Mouse (Mus musculus): ENCODE measurements around the gene Mbnl1. TPM values are rescaled to one million over a fixed set of nuclear protein-coding genes. Genes with fewer than 3 reads are reported as not detected.
A peak's percentile ranks its signal among the peaks of the same experiment; 100 is the strongest.

Gene Mbnl1
- total RNA-seq, 2 experiments from 2014 or later, result 196 to 231 TPM

- DNase-seq, result peak in 1 of 2 experiments; percentile 48
Measured at GRCm38 (mm10) chr3:60517234-60517787, 44.7 kb downstream of the Mbnl1 start.

- DNase-seq, result no peak
Measured at GRCm38 (mm10) chr3:60519337-60519736, 46.7 kb downstream of the Mbnl1 start.

- no peak for DNase-seq
Measured at GRCm38 (mm10) chr3:60524127-60524526, 51.5 kb downstream of the Mbnl1 start.

- no peak for DNase-seq
Measured at GRCm38 (mm10) chr3:60531286-60531685, 58.7 kb downstream of the Mbnl1 start.

- DNase-seq, result no peak
Measured at GRCm38 (mm10) chr3:60531826-60532225, 59.2 kb downstream of the Mbnl1 start.

- no peak for DNase-seq
Measured at GRCm38 (mm10) chr3:60535224-60535623, 62.6 kb downstream of the Mbnl1 start.

DNA sequence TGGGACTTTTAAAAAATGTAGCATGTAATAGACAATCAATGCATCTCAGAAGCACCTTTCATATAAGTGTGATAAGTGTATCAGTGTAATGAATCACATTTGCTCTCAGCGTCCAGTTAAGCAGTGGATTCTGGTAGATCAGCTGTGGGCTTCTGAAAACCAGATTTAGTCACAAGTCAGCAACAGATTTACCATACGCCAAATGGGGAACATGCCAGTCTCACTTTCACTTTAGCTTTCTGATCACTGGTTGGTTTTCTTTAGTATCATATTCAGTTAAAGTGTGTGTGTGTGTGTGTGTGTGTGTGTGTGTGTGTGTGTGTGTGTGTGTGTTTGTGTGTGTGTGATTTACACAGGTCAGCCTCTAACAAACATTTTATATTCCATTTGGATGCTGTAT, 64.4 kb downstream of the Mbnl1 start:
- peak in 1 of 2 experiments; percentile 34 for DNase-seq

DNA sequence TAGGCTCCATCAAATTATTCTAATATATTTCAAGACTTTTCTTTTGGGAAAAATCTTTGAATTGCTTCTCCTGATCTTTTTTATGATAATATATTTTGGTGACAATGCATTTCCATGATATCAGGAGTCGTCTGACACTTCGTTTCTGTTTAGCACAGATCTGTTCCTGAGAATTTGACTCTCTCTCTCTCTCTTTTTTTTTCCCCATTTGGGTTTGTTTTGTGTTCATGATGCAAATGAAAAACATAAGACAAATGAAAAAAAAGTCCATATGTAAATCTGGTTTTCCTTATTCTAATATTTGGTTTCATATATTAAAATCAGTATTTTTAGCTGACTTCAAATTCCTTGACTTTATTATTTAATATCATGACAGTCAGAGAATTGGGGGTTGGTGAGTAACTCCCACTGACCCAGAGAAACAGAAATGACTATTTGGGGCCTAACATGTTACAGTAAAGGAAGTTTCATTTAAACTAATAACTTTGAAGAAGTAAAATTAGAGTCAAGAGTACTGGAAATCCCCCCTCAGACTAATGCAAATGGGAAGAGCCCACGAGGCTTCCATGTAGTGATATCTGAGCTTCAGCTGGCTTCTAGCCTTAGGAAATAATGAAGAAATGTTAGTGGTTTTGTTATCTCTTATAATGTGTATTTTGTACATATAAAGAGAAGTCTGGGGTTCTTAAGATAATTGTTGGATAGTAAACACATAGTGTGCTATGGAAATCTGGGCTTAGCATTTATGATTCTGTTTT, 65.8 kb downstream of the Mbnl1 start:
- no peak for DNase-seq

DNA sequence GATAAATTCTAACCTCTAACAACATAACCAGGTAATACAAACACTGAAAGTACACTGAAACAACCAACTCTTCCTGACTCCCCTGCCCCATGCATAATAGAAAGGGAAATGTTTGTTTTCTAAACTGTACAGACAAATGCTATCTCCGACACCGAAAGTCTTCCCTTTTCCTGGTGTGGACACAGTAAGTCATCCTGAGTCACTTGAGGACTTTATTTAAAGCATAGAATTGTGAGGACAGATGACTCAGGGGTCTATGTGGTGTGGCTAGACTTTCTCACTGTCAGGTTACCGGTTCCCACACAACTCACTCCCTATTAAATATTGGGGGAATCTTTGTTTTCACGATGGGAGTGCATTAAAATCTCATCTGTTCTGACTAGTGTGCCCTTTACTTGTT, 68.5 kb downstream of the Mbnl1 start:
- DNase-seq, result no peak

DNA sequence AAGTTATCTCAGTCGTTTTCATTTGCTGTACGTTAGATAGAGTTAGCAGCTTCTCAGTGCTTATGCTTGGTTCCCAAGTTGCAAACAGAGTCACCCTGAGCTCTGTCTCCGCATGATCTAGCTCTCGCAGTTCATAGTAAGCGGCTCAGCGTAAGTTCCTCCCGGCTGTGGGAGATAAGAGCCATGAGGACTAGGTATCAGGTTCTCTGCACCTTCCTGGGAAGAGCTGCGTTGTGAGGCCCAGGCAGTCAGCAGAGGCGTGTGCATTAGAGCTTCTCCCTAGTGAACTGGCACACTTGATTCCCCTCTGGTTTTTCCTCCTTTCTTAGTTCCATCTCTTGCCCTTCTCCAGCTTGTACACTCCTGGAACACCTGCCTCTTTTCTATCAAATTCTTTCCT, 73.6 kb downstream of the Mbnl1 start:
- no peak for DNase-seq

GRCm38 (mm10) chr3:60546904-60547303, 74.3 kb downstream of the Mbnl1 start:
- no peak for DNase-seq

DNA sequence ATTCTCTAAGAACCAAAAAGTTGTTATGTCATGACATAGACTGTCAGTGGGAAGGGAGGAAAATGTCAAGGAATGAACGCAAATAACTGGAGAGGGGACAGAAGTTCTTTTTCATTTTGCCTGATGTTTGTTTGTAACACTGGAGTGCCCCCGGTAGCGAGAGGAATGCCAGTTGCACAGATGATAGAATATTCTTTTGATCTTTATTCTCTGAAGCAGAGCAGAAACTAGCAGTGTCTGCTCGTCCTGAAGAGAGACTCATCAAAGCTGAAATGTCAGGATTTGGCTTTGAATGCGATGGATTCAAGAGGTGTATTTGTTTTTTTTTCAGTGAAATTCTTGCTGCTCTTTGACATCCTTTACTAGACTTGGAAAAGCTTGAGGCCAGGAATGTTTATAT, 77.9 kb downstream of the Mbnl1 start:
- DNase-seq, result no peak

GRCm38 (mm10) chr3:60551650-60552049, 79.0 kb downstream of the Mbnl1 start:
- DNase-seq, result no peak

- no peak for DNase-seq
Measured at GRCm38 (mm10) chr3:60553011-60553410, 80.4 kb downstream of the Mbnl1 start.

- no peak for DNase-seq
Measured at GRCm38 (mm10) chr3:60556596-60556995, 84.0 kb downstream of the Mbnl1 start.

GRCm38 (mm10) chr3:60558252-60558862, 85.7 kb downstream of the Mbnl1 start:
- DNase-seq, result no peak

- DNase-seq, result no peak
Measured at GRCm38 (mm10) chr3:60559762-60560161, 87.1 kb downstream of the Mbnl1 start.

DNA sequence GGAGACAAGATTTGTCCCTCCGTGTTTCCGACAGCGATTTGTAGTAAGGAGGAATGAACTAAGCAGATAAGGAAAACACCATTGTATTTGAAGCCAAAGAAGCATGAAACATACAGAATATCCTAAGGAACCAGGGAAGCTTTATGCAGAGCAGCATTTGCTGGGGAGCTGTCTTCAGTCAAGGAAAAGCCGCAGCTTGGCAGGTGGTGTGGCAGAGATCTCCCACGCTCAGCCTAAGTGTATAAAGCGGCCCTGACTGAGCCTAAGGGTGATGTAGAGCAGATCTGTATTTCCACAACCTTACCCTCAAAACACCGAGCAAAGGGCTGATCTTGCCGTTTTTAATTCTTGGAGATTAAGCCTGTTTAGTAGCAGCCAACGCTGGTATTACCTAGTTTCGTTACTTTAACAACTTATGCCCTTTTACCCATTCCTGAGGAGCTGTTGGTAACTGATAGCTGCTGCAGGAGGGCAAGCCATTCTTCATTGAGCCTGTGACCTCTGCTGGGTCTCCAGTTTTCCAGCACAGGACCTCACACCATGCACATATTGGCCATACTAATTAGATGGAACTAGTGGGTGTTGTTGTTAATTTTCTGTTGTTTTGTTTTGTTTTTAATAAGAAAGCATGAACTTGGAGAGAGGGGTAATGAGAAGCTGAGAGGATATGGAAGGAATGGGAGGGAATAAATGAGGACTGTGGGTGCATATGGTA, 91.1 kb downstream of the Mbnl1 start:
- DNase-seq, result no peak

DNA sequence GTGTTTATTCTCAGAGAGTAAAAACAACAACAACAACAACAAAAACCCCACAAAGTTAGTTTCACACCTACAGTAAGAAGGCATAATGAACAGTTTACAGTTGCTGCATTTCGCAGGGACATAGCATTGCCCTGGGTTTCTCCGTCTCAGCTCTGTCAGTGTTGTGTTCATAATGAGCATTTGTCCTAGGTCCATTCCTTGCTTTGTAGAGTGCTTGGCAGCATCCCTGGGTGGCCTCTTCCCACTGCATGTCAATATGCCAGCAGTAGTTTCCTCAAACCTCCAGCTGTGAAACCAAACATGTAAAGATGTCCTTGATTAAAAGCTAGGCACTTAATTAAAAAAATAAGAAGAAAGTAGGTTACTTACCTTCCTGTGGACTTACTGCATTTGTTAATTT, 91.6 kb downstream of the Mbnl1 start:
- DNase-seq, result no peak

DNA sequence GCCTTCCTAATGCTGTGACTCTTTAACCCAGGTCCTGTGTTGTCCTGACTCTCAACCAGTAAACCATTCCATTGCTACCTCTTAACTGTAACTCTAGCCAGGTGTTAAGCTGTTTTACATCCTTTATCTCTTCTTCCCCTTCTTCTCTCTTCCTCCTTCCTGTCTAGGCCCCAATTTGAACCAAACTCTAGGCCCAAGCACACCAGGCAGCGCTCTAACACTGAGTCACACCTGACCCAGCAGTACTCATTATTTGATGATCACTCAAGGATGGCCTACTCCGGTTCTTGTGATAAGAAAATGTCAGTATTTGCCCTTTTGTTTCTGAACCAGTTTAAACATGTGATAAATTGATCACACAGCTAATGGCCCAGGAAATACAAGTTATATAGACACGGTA, 92.6 kb downstream of the Mbnl1 start:
- DNase-seq, result no peak

GRCm38 (mm10) chr3:60565950-60566349, 93.3 kb downstream of the Mbnl1 start:
- DNase-seq, result no peak

GRCm38 (mm10) chr3:60568171-60568684, 95.6 kb downstream of the Mbnl1 start:
- no peak for DNase-seq

Data from heart, adult 18-20 months (tissue).